Mouse (Mus musculus) forebrain, embryonic 11.5 days (tissue): ENCODE results near the gene Rxfp3. TPM values are rescaled to one million over a fixed set of nuclear protein-coding genes. Genes with fewer than 3 reads are reported as not detected.
A peak's percentile ranks its signal among the peaks of the same experiment; 100 is the strongest.

Experiments
- ATAC-seq: fragments of 200-750 bp; cut with Nextera tagmentation; replicated peaks from 2 replicates; pipeline ENCODE4 v1.8.0; 2017; ENCODE audit warnings: moderate TSS enrichment; ENCODE audit not compliant: low FRiP score
- DNase-seq: peaks from one replicate; pipeline ENCODE4 v3.0.0-alpha.2; 2017; ENCODE audit warnings: low spot score
- H3K27ac ChIP-seq: fragments of 300-500 bp; sonication (generic); 2 replicates; pipeline ENCODE4 v1.5.1; 2014; ENCODE audit warnings: low read depth, low read length
- H3K27me3 ChIP-seq: fragments of 300-500 bp; sonication (generic); 2 replicates; pipeline ENCODE4 v1.6.1; 2014; ENCODE audit warnings: mild to moderate bottlenecking, low read length, mixed read lengths; ENCODE audit not compliant: control insufficient read depth, insufficient read depth
- H3K36me3 ChIP-seq: fragments of 300-500 bp; sonication (generic); 2 replicates; pipeline ENCODE4 v1.6.1; 2014; ENCODE audit warnings: mild to moderate bottlenecking, low read length, moderate library complexity, mixed read lengths; ENCODE audit not compliant: control insufficient read depth, insufficient read depth
- H3K4me1 ChIP-seq: fragments of 300-500 bp; sonication (generic); replicated peaks from 2 replicates; pipeline ENCODE4 v1.6.1; 2014; ENCODE audit warnings: low read length, mixed read lengths; ENCODE audit not compliant: control insufficient read depth, insufficient read depth
- H3K4me2 ChIP-seq: fragments of 300-500 bp; sonication (generic); 2 replicates; pipeline ENCODE4 v1.6.1; 2014; ENCODE audit warnings: low read depth, mild to moderate bottlenecking, low read length, moderate library complexity, mixed read lengths; ENCODE audit not compliant: severe bottlenecking
- H3K4me3 ChIP-seq: fragments of 300-500 bp; sonication (generic); 2 replicates; pipeline ENCODE4 v1.5.1; 2014; ENCODE audit warnings: low read depth, low read length
- H3K9ac ChIP-seq: fragments of 300-500 bp; sonication (generic); 2 replicates; pipeline ENCODE4 v1.6.1; 2014; ENCODE audit warnings: low read length
- H3K9me3 ChIP-seq: fragments of 300-500 bp; sonication (generic); 2 replicates; pipeline ENCODE4 v1.6.1; 2016; ENCODE audit warnings: low read length, mixed read lengths; ENCODE audit not compliant: control insufficient read depth
- WGBS: fragments of 180-500 bp; shearing (Covaris S2); extraction: QIAGEN DNeasy Blood & Tissue Kit; methylation state at CpG from one replicate; pipeline ENCODE4 v1.1.7; 2014; 5-methylcytosine and 5-hydroxymethylcytosine counted together
- polyA plus RNA-seq: library from polyadenylated mRNA; unstranded; fragments of >200 nt; fragmentation: Nextera tagmentation; extraction: Ambion mirVana; gene quantifications from 2 replicates; pipeline ENCODE4 v1.2.1, GENCODE M21; 2014

The Rxfp3 gene
- polyA plus RNA-seq = 0.76 and 1.1 TPM in 2 replicates

GRCm38 (mm10) chr15:11037711-11038110, at the start of gene Rxfp3:
Rxfp3 (minus strand) TSS chr15:11037991.
- peak; percentile 57 for DNase-seq
- no peaks in the 10 kb centered on the region for H3K36me3 ChIP-seq
- H3K4me1 ChIP-seq = peaks cover 9% of the 10 kb centered on the region
- peak within 1 kb of the TSS; percentile 49 for H3K4me2 ChIP-seq
- H3K9me3 ChIP-seq = no peaks in the 10 kb centered on the region
- H3K9ac ChIP-seq = no peak within 1 kb of the TSS
- WGBS = 2% methylated on average over 16 of the region's 16 CpGs
- no peak for ATAC-seq
- H3K4me3 ChIP-seq = peak within 1 kb of the TSS; percentile 22
- peaks cover 39% of the 10 kb centered on the region for H3K27me3 ChIP-seq
- no peak within 1 kb of the TSS for H3K27ac ChIP-seq

- Histone ChIP-seq H3K9me3 (no peaks in the 10 kb centered on the region), H3K9ac (no peak overlapping the region), H3K4me2 (no peak overlapping the region), H3K27ac (no peak overlapping the region), H3K36me3 (no peaks in the 10 kb centered on the region), H3K4me1 (no peaks in the 10 kb centered on the region), H3K4me3 (no peak overlapping the region), H3K27me3 (no peaks in the 10 kb centered on the region)
- 35% methylated on average over 1 of the region's 1 CpGs for WGBS
- ATAC-seq (no peak), DNase-seq (no peak)
Observed at GRCm38 (mm10) chr15:11084993-11085365, 47.2 kb upstream of the Rxfp3 start.

GRCm38 (mm10) chr15:11084241-11084992, 46.6 kb upstream of the Rxfp3 start:
- Histone ChIP-seq H3K4me3 (no peak overlapping the region), H3K27ac (no peak overlapping the region), H3K4me1 (no peaks in the 10 kb centered on the region), H3K36me3 (no peaks in the 10 kb centered on the region), H3K4me2 (no peak overlapping the region), H3K9me3 (no peaks in the 10 kb centered on the region), H3K9ac (no peak overlapping the region), H3K27me3 (no peaks in the 10 kb centered on the region)
- no peak for DNase-seq
- no peak for ATAC-seq
- 44% methylated on average over 9 of the region's 9 CpGs for WGBS

- no peak for ATAC-seq
- no peak overlapping the region for H3K4me3 ChIP-seq
- no peaks in the 10 kb centered on the region for H3K4me1 ChIP-seq
- H3K4me2 ChIP-seq = no peak overlapping the region
- no peak overlapping the region for H3K27ac ChIP-seq
- WGBS = 92% methylated on average over 3 of the region's 3 CpGs
- H3K27me3 ChIP-seq = no peaks in the 10 kb centered on the region
- no peak for DNase-seq
- no peak overlapping the region for H3K9ac ChIP-seq
- no peaks in the 10 kb centered on the region for H3K36me3 ChIP-seq
- H3K9me3 ChIP-seq = no peaks in the 10 kb centered on the region
Observed at GRCm38 (mm10) chr15:11083678-11084077, 45.9 kb upstream of the Rxfp3 start.

GRCm38 (mm10) chr15:11082961-11083569, 45.3 kb upstream of the Rxfp3 start:
- no peaks in the 10 kb centered on the region for H3K36me3 ChIP-seq
- no peaks in the 10 kb centered on the region for H3K4me1 ChIP-seq
- no peaks in the 10 kb centered on the region for H3K9me3 ChIP-seq
- no peak for DNase-seq
- no peak overlapping the region for H3K4me3 ChIP-seq
- no peak for ATAC-seq
- H3K4me2 ChIP-seq = no peak overlapping the region
- no peak overlapping the region for H3K9ac ChIP-seq
- 76% methylated on average over 8 of the region's 8 CpGs for WGBS
- no peak overlapping the region for H3K27ac ChIP-seq
- no peaks in the 10 kb centered on the region for H3K27me3 ChIP-seq

GRCm38 (mm10) chr15:11075726-11076361, 38.1 kb upstream of the Rxfp3 start:
- H3K9me3 ChIP-seq = no peaks in the 10 kb centered on the region
- no peak overlapping the region for H3K4me3 ChIP-seq
- no peak for DNase-seq
- ATAC-seq = no peak
- H3K4me2 ChIP-seq = no peak overlapping the region
- 86% methylated on average over 3 of the region's 3 CpGs for WGBS
- no peaks in the 10 kb centered on the region for H3K27me3 ChIP-seq
- H3K4me1 ChIP-seq = no peaks in the 10 kb centered on the region
- H3K9ac ChIP-seq = no peak overlapping the region
- no peak overlapping the region for H3K27ac ChIP-seq
- no peaks in the 10 kb centered on the region for H3K36me3 ChIP-seq

- 87% methylated on average over 7 of the region's 7 CpGs for WGBS
- ATAC-seq (no peak), DNase-seq (no peak)
- Histone ChIP-seq H3K4me2 (no peak overlapping the region), H3K4me3 (no peak overlapping the region), H3K27me3 (no peaks in the 10 kb centered on the region), H3K9ac (no peak overlapping the region), H3K27ac (no peak overlapping the region), H3K9me3 (no peaks in the 10 kb centered on the region), H3K4me1 (peaks cover 3% of the 10 kb centered on the region; the same call in 1 of the 2 replicates), H3K36me3 (no peaks in the 10 kb centered on the region)
Observed at GRCm38 (mm10) chr15:11067891-11068290, 30.1 kb upstream of the Rxfp3 start.

- Histone ChIP-seq H3K9me3 (no peaks in the 10 kb centered on the region), H3K27ac (no peak overlapping the region), H3K4me2 (peak overlapping the region; percentile 41; the same call in 1 of the 2 replicates), H3K4me1 (peaks cover 3% of the 10 kb centered on the region; the same call in 1 of the 2 replicates), H3K36me3 (no peaks in the 10 kb centered on the region), H3K27me3 (no peaks in the 10 kb centered on the region), H3K4me3 (no peak overlapping the region), H3K9ac (no peak overlapping the region)
- DNase-seq (peak; percentile 54), ATAC-seq (no peak)
- WGBS = 6% methylated on average over 5 of the region's 5 CpGs
Observed at GRCm38 (mm10) chr15:11066299-11066698, 28.5 kb upstream of the Rxfp3 start.
